Mouse (Mus musculus) Patski (cell line): ENCODE measurements around the gene Bicral. TPM values are rescaled to one million over a fixed set of nuclear protein-coding genes. Genes with fewer than 3 reads are reported as not detected.

Experiments
- ATAC-seq: fragments of 100-300 bp; one replicate; pipeline ENCODE4 v1.8.0; 2021
- CTCF ChIA-PET: fragments of 350-600 bp; sonication (Branson Sonifier 250); formaldehyde crosslinking; loops from one replicate; lab custom pipeline; 2022; ENCODE audit warnings: inconsistent platforms; lab: Charles Lee
- POLR2A ChIA-PET: fragments of 350-600 bp; sonication (Branson Sonifier 250); formaldehyde crosslinking; loops from one replicate; lab custom pipeline; 2022; ENCODE audit warnings: antibody characterized with exemption, inconsistent platforms; lab: Charles Lee
- DNase-seq: peaks from one replicate; pipeline ENCODE4 v3.0.0-alpha.2; 2011; ENCODE audit warnings: low read depth, low spot score
- H3K27me3 ChIP-seq: fragments of 371-371 bp; one replicate; pipeline ENCODE4 v1.5.1; 2021
- CTCF ChIP-seq: fragments of 100-300 bp; IDR thresholded peaks from one replicate; pipeline ENCODE4 v1.5.1; 2021
- in situ Hi-C: fragments of 300-500 bp; cut with MboI; formaldehyde crosslinking; loops from 3 replicates; pipeline ENCODE4 v1.11.1; 2018; ENCODE audit warnings: low pct_unique_long_range_greater_than_20kb, mixed read lengths
- polyA plus RNA-seq: library from polyadenylated mRNA; unstranded; gene quantifications from one replicate; pipeline ENCODE4 v1.2.3, GENCODE M21; 2021

Bicral gene
- polyA plus RNA-seq, 1 experiment from 2014 or later, result 16.4 TPM

GRCm38 (mm10) chr17:46888511-46889212, 30.4 kb upstream of the Bicral start:
- no peak for DNase-seq
- in situ Hi-C loops, result no loop called here
- CTCF ChIA-PET, result no interaction called here
- no peaks in the 10 kb centered on the region for H3K27me3 ChIP-seq
- POLR2A ChIA-PET, result interaction anchor here (0.9 kb wide), 1 partner anchor 34 kb away, joined by 3 read pairs; no protein-coding TSS in a partner anchor
- no peak for ATAC-seq
- no peak for TF ChIP-seq CTCF

GRCm38 (mm10) chr17:46885910-46886643, 27.8 kb upstream of the Bicral start:
- POLR2A ChIA-PET, result no interaction called here
- no peaks in the 10 kb centered on the region for H3K27me3 ChIP-seq
- ATAC-seq (no peak), DNase-seq (no peak)
- TF ChIP-seq CTCF, result no peak
- CTCF ChIA-PET, result interaction anchor here (1.3 kb wide), 1 partner anchor 104 kb away, joined by 4 read pairs; the partner anchor contains the start of gene Rpl7l1
- in situ Hi-C loops, result no loop called here

- DNase-seq, result no peak
- no peak for ATAC-seq
- no peak for TF ChIP-seq CTCF
- POLR2A ChIA-PET, result no interaction called here
- in situ Hi-C loops, result no loop called here
- no peaks in the 10 kb centered on the region for H3K27me3 ChIP-seq
- CTCF ChIA-PET, result interaction anchor here (1.3 kb wide), 1 partner anchor 103 kb away, joined by 4 read pairs; the partner anchor contains the start of gene Rpl7l1
Measured at GRCm38 (mm10) chr17:46885218-46885909, 27.1 kb upstream of the Bicral start.

- ChIA-PET CTCF (interaction anchor here (1.3 kb wide), 1 partner anchor 102 kb away, joined by 4 read pairs; the partner anchor contains the start of gene Rpl7l1), POLR2A (no interaction called here)
- TF ChIP-seq CTCF, result no peak
- H3K27me3 ChIP-seq, result no peaks in the 10 kb centered on the region
- in situ Hi-C loops, result loop anchor here (5.0 kb wide), 1 partner anchor 102 kb away; the partner anchor contains the start of gene Rpl7l1
- DNase-seq (no peak), ATAC-seq (no peak)
Measured at GRCm38 (mm10) chr17:46884766-46885165, 26.5 kb upstream of the Bicral start.

GRCm38 (mm10) chr17:46883107-46883506, 24.8 kb upstream of the Bicral start:
- DNase-seq, result no peak
- ATAC-seq, result no peak
- in situ Hi-C loops, result loop anchor here (5.0 kb wide), 1 partner anchor 101 kb away; the partner anchor contains the start of gene Rpl7l1
- ChIA-PET POLR2A (no interaction called here), CTCF (no interaction called here)
- H3K27me3 ChIP-seq, result no peaks in the 10 kb centered on the region
- TF ChIP-seq CTCF, result no peak

- ATAC-seq (no peak), DNase-seq (no peak)
- no peak for TF ChIP-seq CTCF
- H3K27me3 ChIP-seq, result no peaks in the 10 kb centered on the region
- in situ Hi-C loops, result loop anchor here (5.0 kb wide), 1 partner anchor 99 kb away; the partner anchor contains the start of gene Rpl7l1
- ChIA-PET CTCF (interaction anchor here (0.7 to 1.3 kb wide), 4 partner anchors 8 to 72 kb away, joined by 3 read pairs; no protein-coding TSS in a partner anchor), POLR2A (interaction anchor here (0.8 to 1.3 kb wide), 2 partner anchors 24 to 51 kb away, joined by 3 to 9 read pairs; partner anchors contain the start of gene Bicral)
Measured at GRCm38 (mm10) chr17:46881728-46882127, 23.4 kb upstream of the Bicral start.

GRCm38 (mm10) chr17:46880322-46880721, 22.0 kb upstream of the Bicral start:
- DNase-seq, result no peak
- TF ChIP-seq CTCF, result no peak
- in situ Hi-C loops, result loop anchor here (5.0 kb wide), 1 partner anchor 98 kb away; the partner anchor contains the start of gene Rpl7l1
- ATAC-seq, result no peak
- no peaks in the 10 kb centered on the region for H3K27me3 ChIP-seq
- POLR2A ChIA-PET, result interaction anchor here (0.7 to 1.0 kb wide), 2 partner anchors 25 to 42 kb away, joined by 4 to 5 read pairs; no protein-coding TSS in a partner anchor
- CTCF ChIA-PET, result no interaction called here

- TF ChIP-seq CTCF, result no peak
- in situ Hi-C loops, result loop anchor here (5.0 kb wide), 1 partner anchor 98 kb away; the partner anchor contains the start of gene Rpl7l1
- ChIA-PET POLR2A (interaction anchor here (1.0 kb wide), 1 partner anchor 41 kb away, joined by 5 read pairs; no protein-coding TSS in a partner anchor), CTCF (no interaction called here)
- ATAC-seq (no peak), DNase-seq (no peak)
- H3K27me3 ChIP-seq, result no peaks in the 10 kb centered on the region
Measured at GRCm38 (mm10) chr17:46879841-46880311, 21.6 kb upstream of the Bicral start.

GRCm38 (mm10) chr17:46877061-46877460, 18.8 kb upstream of the Bicral start:
- in situ Hi-C loops, result no loop called here
- ATAC-seq (no peak), DNase-seq (no peak)
- ChIA-PET POLR2A (interaction anchor here (1.0 to 2.0 kb wide), 3 partner anchors 13 to 19 kb away, joined by 4 to 7 read pairs (median 5); partner anchors contain the start of gene Bicral), CTCF (interaction anchor here (0.8 to 2.1 kb wide), 3 partner anchors 11 to 22 kb away, joined by 3 to 6 read pairs (median 3); no protein-coding TSS in a partner anchor)
- no peak for TF ChIP-seq CTCF
- no peaks in the 10 kb centered on the region for H3K27me3 ChIP-seq
